Mouse (Mus musculus) left cerebral cortex, postnatal 10 days (tissue): ENCODE measurements at regions not wholly inside any gene's neighbourhood (a gene's known extent, or its start where the extent isn't known, plus 50 kb on each side); places are given as distances from the start of the nearest gene placed in this dataset.

Experiments
- DNase-seq, 2 experiments: peaks; one replicate each; pipeline ENCODE4 v3.0.0; 2021 to 2022; ENCODE audit warnings: low spot score in 2 of 2, mixed read lengths in 1 of 2; ENCODE audit errors: extremely low spot score in 1 of 2
- intact Hi-C: fragments of 180-260 bp; cut with DNase I; formaldehyde crosslinking; loops from one replicate; pipeline ENCODE4 v1.15.1; 2025

- intact Hi-C loops = no loop called here
Observed at GRCm38 (mm10) chr5:99165807-99166360, 128.7 kb upstream of the Prkg2 start.

GRCm38 (mm10) chr5:99157973-99158372, 120.8 kb upstream of the Prkg2 start:
- peak; percentile 51 to 65 for DNase-seq
- intact Hi-C loops = loop anchor here (5.0 to 10.0 kb wide), 3 partner anchors 121 to 811 kb away; partner anchors contain the start of gene Prkg2

More at GRCm38 (mm10) chr5:99165807-99166360, 128.7 kb upstream of the Prkg2 start:
- DNase-seq = no peak

DNA sequence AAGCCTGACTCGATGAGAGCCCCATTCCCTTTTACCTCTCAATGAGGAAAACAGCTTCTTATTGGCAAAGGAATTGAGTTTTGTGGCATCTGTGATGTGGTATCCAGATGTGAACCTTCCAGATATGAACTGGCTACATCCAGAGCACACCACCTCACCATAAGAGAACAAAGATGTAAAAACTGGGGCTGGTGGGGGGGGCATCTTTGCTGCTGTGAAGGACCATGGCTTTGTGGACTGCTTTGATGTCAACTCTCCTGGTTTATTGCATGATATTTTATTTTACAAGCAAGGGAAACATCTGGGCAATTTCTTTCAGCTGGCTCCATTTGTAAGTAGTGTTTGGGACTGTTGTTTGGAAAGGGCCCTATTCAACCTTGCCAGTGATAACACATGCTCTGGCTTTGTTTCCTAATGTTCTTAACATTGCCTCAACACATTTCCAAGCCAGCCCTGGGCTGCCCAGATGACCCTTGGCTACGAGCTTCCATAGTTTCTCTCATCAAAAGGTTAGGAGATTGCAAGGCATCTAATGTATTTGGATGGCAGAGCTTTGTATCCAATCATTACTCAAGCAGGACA, 116.2 kb upstream of the Prkg2 start:
- intact Hi-C loops = loop anchor here (10.0 kb wide), 1 partner anchor 249 kb away; no protein-coding TSS in a partner anchor
- no peak for DNase-seq

DNA sequence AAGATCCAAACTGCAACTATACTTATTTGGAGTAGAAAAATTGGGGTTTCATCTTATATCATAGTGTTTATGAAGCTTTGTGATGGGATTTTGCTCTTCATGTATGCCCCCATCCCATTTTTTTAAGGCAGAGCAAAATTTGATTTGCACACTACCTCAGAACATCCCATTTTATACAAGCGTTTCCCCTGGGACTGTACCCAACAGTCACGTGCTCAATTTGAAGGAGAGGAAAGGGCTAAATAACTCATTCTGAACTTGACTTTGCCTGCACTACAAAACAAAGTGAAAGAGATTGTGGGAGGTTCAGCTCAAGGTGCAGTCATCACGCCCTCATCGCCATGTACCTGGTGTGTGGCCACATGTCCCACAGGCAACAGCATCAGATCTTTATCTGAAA, 115.1 kb upstream of the Prkg2 start:
- no peak for DNase-seq
- intact Hi-C loops = loop anchor here (10.0 kb wide), 1 partner anchor 247 kb away; no protein-coding TSS in a partner anchor

- intact Hi-C loops = loop anchor here (10.0 kb wide), 1 partner anchor 245 kb away; no protein-coding TSS in a partner anchor
- no peak for DNase-seq
Observed at GRCm38 (mm10) chr5:99149904-99150303, 112.8 kb upstream of the Prkg2 start.

- no peak for DNase-seq
- intact Hi-C loops = no loop called here
Observed at GRCm38 (mm10) chr5:99132670-99133069, 95.5 kb upstream of the Prkg2 start.

GRCm38 (mm10) chr5:99128628-99129027, 91.5 kb upstream of the Prkg2 start:
- no peak for DNase-seq
- intact Hi-C loops = no loop called here

GRCm38 (mm10) chr5:99125418-99125817, 88.3 kb upstream of the Prkg2 start:
- intact Hi-C loops = no loop called here
- no peak for DNase-seq

DNA sequence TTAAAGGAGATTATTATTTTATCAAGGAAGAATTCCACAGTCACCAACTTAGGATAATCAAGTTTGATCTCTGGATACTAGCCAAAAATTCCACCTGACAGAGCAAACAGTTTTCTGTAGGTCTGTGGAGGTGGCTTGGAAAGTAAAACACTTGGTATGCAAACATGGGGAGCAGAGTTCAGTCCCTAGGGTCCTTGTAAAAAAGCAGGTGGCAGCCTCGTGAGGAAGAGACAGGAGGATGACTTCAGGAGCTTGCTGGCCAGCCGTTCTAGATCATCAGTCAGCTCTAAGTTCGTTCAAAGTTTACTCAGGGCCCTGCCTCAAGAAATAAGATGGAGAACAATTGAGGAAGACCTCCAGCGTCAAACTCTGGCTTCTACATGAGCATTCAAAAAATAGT, 74.6 kb upstream of the Prkg2 start:
- DNase-seq = no peak
- intact Hi-C loops = no loop called here

DNA sequence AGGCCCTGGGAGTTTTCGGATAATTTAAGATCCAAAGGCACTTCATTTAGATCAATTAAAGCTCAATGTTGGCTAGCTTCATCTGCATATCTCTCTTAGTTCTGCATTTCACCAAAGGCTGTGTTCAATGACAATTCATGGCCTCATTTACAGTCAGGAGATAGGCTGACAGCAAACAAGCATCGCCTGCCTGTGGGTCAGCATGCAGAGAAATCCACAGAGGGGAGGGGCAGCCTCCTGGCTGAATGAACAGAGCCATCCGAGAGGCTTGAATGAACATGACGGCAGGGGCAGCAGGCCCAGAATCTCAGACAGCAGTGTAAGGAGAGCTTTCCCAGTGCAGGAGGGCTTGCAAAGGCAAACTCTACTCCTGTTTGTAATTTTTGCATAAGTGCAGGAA, 74.1 kb upstream of the Prkg2 start:
- intact Hi-C loops = no loop called here
- peak in 1 of 2 experiments; percentile 18 for DNase-seq

DNA sequence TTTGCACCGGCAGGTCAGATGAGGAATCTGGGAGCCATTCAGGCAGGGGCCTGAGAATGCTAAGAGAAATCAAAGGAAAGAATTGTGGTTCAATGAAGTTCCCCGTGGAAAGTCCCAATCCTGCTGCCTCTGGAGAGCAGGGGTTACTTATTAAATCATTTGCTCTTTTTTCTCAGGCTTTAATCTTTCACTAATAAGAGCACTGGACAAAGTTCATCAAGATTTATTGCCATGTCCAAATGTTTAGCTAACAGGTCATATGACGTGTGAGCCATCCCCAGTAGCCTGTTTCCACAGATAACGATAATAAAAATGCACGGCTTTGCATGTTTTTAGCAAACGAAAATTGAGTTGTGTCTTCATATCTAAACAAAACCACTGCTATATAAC, 62.6 kb upstream of the Prkg2 start:
- intact Hi-C loops = no loop called here
- no peak for DNase-seq

GRCm38 (mm10) chr5:99099014-99099726, 62.0 kb upstream of the Prkg2 start:
- intact Hi-C loops = no loop called here
- DNase-seq = no peak
